Mouse (Mus musculus) G1E (cell line): Measurements from ENCODE around the gene Nlrx1. TPM values are rescaled to one million over a fixed set of nuclear protein-coding genes. Genes with fewer than 3 reads are reported as not detected.

Source experiments
- ATAC-seq: 2 replicates; pipeline ENCODE4 v1.8.0; 2016; ENCODE audit warnings: mild to moderate bottlenecking; ENCODE audit not compliant: insufficient number of reproducible peaks, poor library complexity, low FRiP score, severe bottlenecking; ENCODE audit errors: extremely low read depth
- DNase-seq: peaks from one replicate; pipeline ENCODE4 v3.0.0; 2012; ENCODE audit warnings: low spot score
- H3K27me3 ChIP-seq: 2 replicates; pipeline ENCODE4 v1.6.1; 2012; ENCODE audit warnings: mild to moderate bottlenecking, low read length, inconsistent platforms; ENCODE audit not compliant: insufficient read depth
- H3K36me3 ChIP-seq: replicated peaks from 2 replicates; pipeline ENCODE3; 2012; ENCODE audit warnings: mild to moderate bottlenecking, inconsistent platforms
- H3K4me1 ChIP-seq: 2 replicates; pipeline ENCODE4 v1.6.1; 2012; ENCODE audit warnings: low read depth, low read length, inconsistent platforms, mixed read lengths; ENCODE audit not compliant: insufficient read depth
- H3K4me3 ChIP-seq: 2 replicates; pipeline ENCODE4 v1.5.1; 2012; ENCODE audit warnings: low read depth, mild to moderate bottlenecking, inconsistent platforms, low read length, moderate library complexity, mixed read lengths
- H3K9me3 ChIP-seq: replicated peaks from 2 replicates; pipeline ENCODE4 v1.6.1; 2012; ENCODE audit warnings: inconsistent platforms
- CTCF ChIP-seq: IDR thresholded peaks from 2 replicates; pipeline ENCODE4 v1.5.1; 2012; ENCODE audit warnings: low read depth, low read length, inconsistent platforms, mixed read lengths
- GATA1 ChIP-seq: IDR thresholded peaks from 2 replicates; pipeline ENCODE4 v1.6.1; 2012; ENCODE audit warnings: borderline replicate concordance, low read length, inconsistent platforms, mixed read lengths
- GATA2 ChIP-seq: IDR thresholded peaks from 2 replicates; pipeline ENCODE4 v1.6.1; 2012; ENCODE audit warnings: low read depth, low read length, inconsistent platforms, borderline replicate concordance
- POLR2AphosphoS5 ChIP-seq: IDR thresholded peaks from 2 replicates; pipeline ENCODE4 v1.6.1; 2012; ENCODE audit warnings: low read depth, low read length, inconsistent platforms; ENCODE audit not compliant: insufficient replicate concordance
- TAL1 ChIP-seq: conservative IDR thresholded peaks from 2 replicates; pipeline ENCODE4 v1.6.1; 2012; ENCODE audit warnings: low read depth, low read length, inconsistent platforms, mixed read lengths
- polyA plus RNA-seq: library from polyadenylated mRNA; stranded (reverse); fragments of >175 nt; gene quantifications from 2 replicates; pipeline ENCODE4 v1.2.3, GENCODE M21; 2012
- total RNA-seq, 2 experiments: library from RNA; stranded (forward) in 1 of 2; stranded (reverse) in 1 of 2; fragments of 200-1000 nt in 1 of 2; fragments of >200 nt in 1 of 2; fragmentation: Nextera tagmentation in 1 of 2; gene quantifications; 2 replicates each; pipeline ENCODE4 v1.2.3; 2014 to 2017

Nlrx1 gene
- total RNA-seq (2014; fragmentation: Nextera tagmentation) (not detected in 2 replicates), total RNA-seq (2017) (0.05 TPM in 1 of 2 replicates, not detected in the other), polyA plus RNA-seq (0.02 and 0.03 TPM in 2 replicates)

DNA sequence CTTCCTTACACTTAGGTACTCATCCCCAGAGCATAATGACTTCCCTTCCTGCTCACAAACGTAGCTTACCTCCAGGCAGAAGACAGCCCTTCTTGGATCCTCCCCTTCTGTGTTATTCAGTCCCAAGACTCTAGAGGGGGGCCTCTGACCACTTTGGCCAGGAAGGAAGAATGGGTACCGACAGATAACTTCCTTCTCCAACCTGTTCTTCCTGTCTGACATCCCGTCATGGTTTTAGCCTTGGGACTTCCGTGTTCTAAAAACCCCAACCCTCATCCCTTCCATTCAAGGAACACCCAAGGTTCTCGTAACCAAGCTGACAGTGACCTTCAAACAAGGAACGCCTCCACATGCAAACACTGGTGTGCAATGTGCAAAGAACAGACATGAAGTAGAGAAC, at the start of gene Nlrx1:
Gene Nlrx1, minus strand, starts transcription at position 168 of the 400 bp plus-strand sequence.
- peaks cover 12% of the 10 kb centered on the region for H3K36me3 ChIP-seq
- DNase-seq (no peak), ATAC-seq (no peak)
- H3K4me3 ChIP-seq, result no peak within 1 kb of the TSS
- peaks cover 18% of the 10 kb centered on the region for H3K27me3 ChIP-seq
- TF ChIP-seq POLR2AphosphoS5 (no peak), TAL1 (no peak)
- H3K9me3 ChIP-seq, result peaks cover 2% of the 10 kb centered on the region; the same call in 1 of the 2 replicates
- H3K4me1 ChIP-seq, result peaks cover 11% of the 10 kb centered on the region; the same call in 1 of the 2 replicates

- no peak for TF ChIP-seq GATA1
- TF ChIP-seq TAL1, result no peak
- TF ChIP-seq CTCF, result no peak
- TF ChIP-seq GATA2, result no peak
- no peak for TF ChIP-seq POLR2AphosphoS5
- Histone ChIP-seq H3K27me3 (no peaks in the 10 kb centered on the region), H3K4me3 (no peak overlapping the region), H3K36me3 (peaks cover 54% of the 10 kb centered on the region), H3K4me1 (peaks cover 43% of the 10 kb centered on the region), H3K9me3 (no peaks in the 10 kb centered on the region)
- no peak for DNase-seq
- no peak for ATAC-seq
Measured at GRCm38 (mm10) chr9:44317452-44317851, 49.1 kb upstream of the Nlrx1 start.

DNA sequence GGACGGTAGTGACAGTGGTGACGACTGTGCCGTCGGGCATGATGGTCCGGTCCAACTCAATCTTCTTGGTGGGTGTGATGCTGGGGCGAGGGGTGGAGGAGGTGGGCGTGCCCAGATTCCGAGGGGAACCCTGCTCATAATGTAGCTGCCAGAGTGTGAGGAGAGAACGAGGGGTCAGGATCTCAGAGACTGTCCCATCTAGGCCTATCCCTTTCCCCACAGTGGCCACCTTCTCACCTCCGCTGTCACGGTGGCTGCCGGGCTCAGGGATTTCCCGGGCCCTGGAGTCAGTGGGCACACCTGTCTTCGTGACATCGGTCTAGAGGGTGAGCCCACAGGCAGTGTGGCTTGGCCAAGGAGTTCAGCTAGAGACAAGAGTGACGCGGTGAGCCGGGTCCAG, 46.5 kb upstream of the Nlrx1 start:
- no peaks in the 10 kb centered on the region for H3K9me3 ChIP-seq
- ATAC-seq, result no peak
- no peak overlapping the region for H3K4me3 ChIP-seq
- H3K36me3 ChIP-seq, result peaks cover 76% of the 10 kb centered on the region
- DNase-seq, result no peak
- H3K4me1 ChIP-seq, result peaks cover 29% of the 10 kb centered on the region
- no peak for TF ChIP-seq GATA2
- no peak for TF ChIP-seq GATA1
- no peaks in the 10 kb centered on the region for H3K27me3 ChIP-seq

GRCm38 (mm10) chr9:44314257-44314547, 45.8 kb upstream of the Nlrx1 start:
- DNase-seq (no peak), ATAC-seq (no peak)
- H3K9me3 ChIP-seq, result no peaks in the 10 kb centered on the region
- H3K4me1 ChIP-seq, result peaks cover 24% of the 10 kb centered on the region
- H3K36me3 ChIP-seq, result peaks cover 80% of the 10 kb centered on the region
- H3K4me3 ChIP-seq, result no peak overlapping the region
- H3K27me3 ChIP-seq, result no peaks in the 10 kb centered on the region
- no peak for TF ChIP-seq CTCF
- no peak for TF ChIP-seq TAL1
- TF ChIP-seq POLR2AphosphoS5, result no peak
- TF ChIP-seq GATA1, result no peak
- TF ChIP-seq GATA2, result no peak

DNA sequence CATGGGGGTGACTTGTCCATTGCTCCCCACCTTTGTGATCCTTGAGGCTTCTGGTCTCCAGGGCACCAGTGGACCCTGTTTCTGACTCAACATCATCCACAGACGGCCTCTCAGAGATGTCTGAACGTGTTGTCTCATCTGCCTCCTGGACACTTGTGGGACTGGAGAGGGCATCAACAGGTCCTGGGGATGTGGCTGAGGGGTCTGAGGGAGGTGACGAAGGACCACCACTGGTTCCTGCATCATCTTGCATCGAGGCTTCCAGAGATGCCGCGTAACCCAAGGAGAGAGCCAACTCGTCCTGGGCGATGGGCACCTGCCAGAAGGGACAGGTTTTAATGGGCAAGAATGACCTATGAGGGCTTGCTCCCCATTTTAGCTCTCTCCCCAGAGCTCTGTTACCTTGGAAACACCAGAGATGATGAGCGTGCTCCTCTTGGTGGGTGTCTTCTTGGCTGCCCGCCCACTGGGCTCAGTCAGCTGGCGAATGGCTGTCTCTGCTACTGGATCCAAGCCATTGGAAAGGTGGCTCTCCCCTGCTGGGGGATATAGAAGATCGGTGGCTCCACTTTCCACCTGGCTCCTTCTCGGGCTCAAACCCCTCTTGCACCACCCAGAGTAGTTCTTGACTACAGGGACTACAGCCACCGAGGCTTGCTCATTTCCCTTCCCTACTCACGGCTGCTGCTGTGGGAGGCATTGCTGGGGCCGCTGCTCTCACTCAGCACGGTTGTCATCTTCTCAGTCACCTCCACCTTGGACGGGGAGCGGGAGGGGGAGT, 45.3 kb upstream of the Nlrx1 start:
- no peak overlapping the region for H3K4me3 ChIP-seq
- no peak for DNase-seq

GRCm38 (mm10) chr9:44311136-44312134, 43.0 kb upstream of the Nlrx1 start:
- ATAC-seq, result no peak
- H3K4me3 ChIP-seq, result no peak overlapping the region

More for the DNA sequence above, 45.3 kb upstream of the Nlrx1 start:
- H3K36me3 ChIP-seq, result peaks cover 80% of the 10 kb centered on the region
- peaks cover 18% of the 10 kb centered on the region for H3K4me1 ChIP-seq
- TF ChIP-seq POLR2AphosphoS5 (no peak), GATA2 (no peak), GATA1 (no peak), TAL1 (no peak)
- H3K27me3 ChIP-seq, result no peaks in the 10 kb centered on the region
- no peaks in the 10 kb centered on the region for H3K9me3 ChIP-seq
- no peak for ATAC-seq

More at GRCm38 (mm10) chr9:44311136-44312134, 43.0 kb upstream of the Nlrx1 start:
- H3K4me1 ChIP-seq, result peaks cover 6% of the 10 kb centered on the region
- H3K36me3 ChIP-seq, result peaks cover 66% of the 10 kb centered on the region
- H3K27me3 ChIP-seq, result no peaks in the 10 kb centered on the region
- DNase-seq, result no peak
- H3K9me3 ChIP-seq, result no peaks in the 10 kb centered on the region
- no peak for TF ChIP-seq GATA1
- no peak for TF ChIP-seq GATA2
- TF ChIP-seq POLR2AphosphoS5, result no peak
- no peak for TF ChIP-seq TAL1
- no peak for TF ChIP-seq CTCF
